Mouse (Mus musculus) liver, adult 2 months (tissue): ENCODE measurements at regions not wholly inside any gene's neighbourhood (a gene's known extent, or its start where the extent isn't known, plus 50 kb on each side); places are given as distances from the start of the nearest gene placed in this dataset.

Experiments
- DNase-seq: peaks from one replicate; pipeline ENCODE4 v3.0.0-alpha.2; 2011; ENCODE audit warnings: low read depth, low spot score; ENCODE audit errors: extremely low read depth
- H3K27ac ChIP-seq: fragments of 200-500 bp; replicated peaks from 2 replicates; pipeline ENCODE4 v1.5.1; 2012; ENCODE audit warnings: low read depth, mild to moderate bottlenecking, control low read depth, inconsistent platforms, low read length; ENCODE audit not compliant: insufficient read depth
- H3K27me3 ChIP-seq: fragments of 200-500 bp; 2 replicates; pipeline ENCODE4 v1.6.1; 2012; ENCODE audit warnings: mild to moderate bottlenecking, moderate library complexity, low read length, inconsistent platforms; ENCODE audit not compliant: control insufficient read depth, insufficient read depth
- H3K36me3 ChIP-seq: fragments of 200-500 bp; 2 replicates; pipeline ENCODE4 v1.6.1; 2012; ENCODE audit warnings: low read length, inconsistent platforms; ENCODE audit not compliant: control insufficient read depth, insufficient read depth
- H3K4me1 ChIP-seq: fragments of 200-500 bp; 2 replicates; pipeline ENCODE4 v1.6.1; 2011; ENCODE audit warnings: low read length; ENCODE audit not compliant: control insufficient read depth, insufficient read depth
- H3K4me3 ChIP-seq: fragments of 200-500 bp; 2 replicates; pipeline ENCODE4 v1.5.1; 2011; ENCODE audit warnings: low read depth, mild to moderate bottlenecking, control low read depth, low read length, moderate library complexity; ENCODE audit not compliant: insufficient read depth
- H3K79me2 ChIP-seq: fragments of 200-500 bp; 2 replicates; pipeline ENCODE4 v1.6.1; 2012; ENCODE audit warnings: inconsistent platforms, mild to moderate bottlenecking, low read length, moderate library complexity; ENCODE audit not compliant: control insufficient read depth, insufficient read depth
- H3K9ac ChIP-seq: fragments of 200-500 bp; 2 replicates; pipeline ENCODE4 v1.6.1; 2012; ENCODE audit warnings: low read depth, mild to moderate bottlenecking, control low read depth, inconsistent platforms, low read length
- CTCF ChIP-seq: fragments of 200-500 bp; IDR thresholded peaks from 2 replicates; pipeline ENCODE4 v1.5.1; 2011; ENCODE audit warnings: low read depth, low read length, control low read depth
- POLR2A ChIP-seq: fragments of 200-500 bp; IDR thresholded peaks from 2 replicates; pipeline ENCODE4 v1.6.1; 2011; ENCODE audit warnings: low read length, control low read depth; ENCODE audit not compliant: insufficient read depth; ENCODE audit errors: extremely low read depth
- WGBS: fragments of 180-500 bp; shearing (Covaris S2); methylation state at CpG from one replicate; pipeline ENCODE4 v1.1.7; 2018; 5-methylcytosine and 5-hydroxymethylcytosine counted together

- H3K4me3 ChIP-seq = no peak overlapping the region
- no peak overlapping the region for H3K9ac ChIP-seq
- H3K27me3 ChIP-seq = no peaks in the 10 kb centered on the region
- no peak for DNase-seq
- H3K4me1 ChIP-seq = no peaks in the 10 kb centered on the region
- no peak for TF ChIP-seq CTCF
- no peak for TF ChIP-seq POLR2A
- H3K27ac ChIP-seq = no peak overlapping the region
- H3K79me2 ChIP-seq = no peaks in the 10 kb centered on the region
- 69% methylated on average over 16 of the region's 16 CpGs for WGBS
- H3K36me3 ChIP-seq = no peaks in the 10 kb centered on the region
Observed at GRCm38 (mm10) chr10:99430669-99431561, 167.9 kb downstream of the Dusp6 start.

DNA sequence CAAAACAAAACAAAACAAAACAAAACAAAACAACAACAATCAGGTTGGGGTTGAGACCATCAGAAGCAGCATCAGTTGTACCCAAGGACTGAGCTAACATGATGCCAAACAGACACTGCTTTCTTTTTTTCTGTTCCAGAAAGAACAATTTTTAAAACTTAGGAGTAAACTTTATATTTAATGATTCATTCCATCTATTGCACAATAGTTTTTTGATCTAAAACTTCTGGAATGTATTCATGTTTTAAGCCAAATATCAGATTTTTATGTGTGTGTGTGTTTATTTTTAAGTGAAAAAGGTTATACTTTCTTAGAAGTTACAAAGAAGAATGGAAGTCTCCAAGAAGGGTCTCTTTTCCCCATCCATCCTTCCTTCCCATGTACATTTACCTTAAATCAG lies 174.0 kb downstream of the Dusp6 start:
- H3K27me3 ChIP-seq = no peaks in the 10 kb centered on the region
- H3K4me3 ChIP-seq = no peak overlapping the region
- no peak overlapping the region for H3K27ac ChIP-seq
- H3K9ac ChIP-seq = no peak overlapping the region
- no peaks in the 10 kb centered on the region for H3K79me2 ChIP-seq
- TF ChIP-seq CTCF (no peak), POLR2A (no peak)
- peaks cover 3% of the 10 kb centered on the region for H3K4me1 ChIP-seq
- H3K36me3 ChIP-seq = no peaks in the 10 kb centered on the region
- DNase-seq = no peak

DNA sequence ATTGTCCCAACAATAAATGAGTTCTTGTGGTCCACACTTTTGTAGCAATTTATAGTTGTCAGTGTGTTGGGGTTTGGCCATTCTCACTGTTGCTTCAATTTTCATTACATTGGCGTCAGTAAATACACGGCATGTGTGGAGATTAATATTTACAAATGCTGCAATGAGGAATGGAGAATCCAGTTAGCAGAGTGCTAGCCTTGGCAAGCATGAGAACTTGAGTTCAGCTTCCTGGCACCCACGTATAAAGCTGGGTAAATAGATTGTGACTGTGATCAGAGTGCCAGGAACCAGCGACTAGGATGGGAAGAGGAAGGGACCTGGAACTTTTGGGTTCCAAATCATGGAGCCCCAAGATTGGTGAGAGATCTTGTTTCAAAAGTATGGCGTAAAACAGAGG lies 177.1 kb downstream of the Dusp6 start:
- peak; percentile 86 for DNase-seq
- Histone ChIP-seq H3K4me1 (peaks cover 3% of the 10 kb centered on the region), H3K36me3 (no peaks in the 10 kb centered on the region), H3K4me3 (no peak overlapping the region), H3K79me2 (no peaks in the 10 kb centered on the region), H3K27ac (no peak overlapping the region), H3K9ac (no peak overlapping the region), H3K27me3 (no peaks in the 10 kb centered on the region)
- TF ChIP-seq CTCF = no peak
- TF ChIP-seq POLR2A = no peak
- 29% methylated on average over 5 of the region's 5 CpGs for WGBS

DNA sequence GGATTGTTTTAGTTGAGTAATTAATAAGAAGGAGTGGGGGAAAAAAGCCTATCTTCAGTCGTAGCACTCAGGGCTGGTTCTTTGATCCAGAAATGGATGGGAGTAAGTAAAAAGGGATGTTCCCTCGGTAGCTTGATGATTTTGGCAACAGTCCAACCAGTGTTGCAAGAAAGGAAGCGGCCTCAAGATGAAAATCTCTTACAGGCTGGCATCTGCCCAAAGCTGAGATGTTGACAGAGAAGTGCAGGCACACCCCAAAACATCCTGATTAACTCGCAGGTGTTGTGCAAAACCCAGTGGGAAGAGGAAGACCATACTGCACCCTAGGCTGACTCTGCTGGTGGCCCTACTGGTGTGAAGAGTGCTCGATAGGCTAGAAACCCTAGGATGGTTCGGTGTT lies 178.0 kb downstream of the Dusp6 start:
- peak; percentile 91 for DNase-seq
- H3K9ac ChIP-seq = no peak overlapping the region
- TF ChIP-seq POLR2A = no peak
- TF ChIP-seq CTCF = no peak
- H3K4me3 ChIP-seq = no peak overlapping the region
- no peaks in the 10 kb centered on the region for H3K27me3 ChIP-seq
- WGBS = 20% methylated on average over 6 of the region's 6 CpGs
- H3K36me3 ChIP-seq = no peaks in the 10 kb centered on the region
- H3K79me2 ChIP-seq = no peaks in the 10 kb centered on the region
- H3K27ac ChIP-seq = no peak overlapping the region
- peaks cover 3% of the 10 kb centered on the region for H3K4me1 ChIP-seq

- Histone ChIP-seq H3K4me3 (no peak overlapping the region), H3K79me2 (no peaks in the 10 kb centered on the region), H3K4me1 (peaks cover 3% of the 10 kb centered on the region), H3K27ac (no peak overlapping the region), H3K9ac (no peak overlapping the region), H3K27me3 (no peaks in the 10 kb centered on the region), H3K36me3 (no peaks in the 10 kb centered on the region)
- 42% methylated on average over 10 of the region's 10 CpGs for WGBS
- TF ChIP-seq POLR2A (no peak), CTCF (no peak)
- DNase-seq = peak; percentile 30
Observed at GRCm38 (mm10) chr10:99441931-99442330, 178.9 kb downstream of the Dusp6 start.

GRCm38 (mm10) chr10:99443453-99444170 lies 180.6 kb downstream of the Dusp6 start:
- no peak overlapping the region for H3K9ac ChIP-seq
- H3K79me2 ChIP-seq = no peaks in the 10 kb centered on the region
- H3K4me3 ChIP-seq = no peak overlapping the region
- no peak for DNase-seq
- 96% methylated on average over 18 of the region's 18 CpGs for WGBS
- H3K36me3 ChIP-seq = no peaks in the 10 kb centered on the region
- no peaks in the 10 kb centered on the region for H3K27me3 ChIP-seq
- no peak overlapping the region for H3K27ac ChIP-seq
- H3K4me1 ChIP-seq = peaks cover 3% of the 10 kb centered on the region
- TF ChIP-seq CTCF (no peak), POLR2A (no peak)
